Mouse (Mus musculus): ENCODE results near the gene Lhfpl5.

Gene Lhfpl5

DNA sequence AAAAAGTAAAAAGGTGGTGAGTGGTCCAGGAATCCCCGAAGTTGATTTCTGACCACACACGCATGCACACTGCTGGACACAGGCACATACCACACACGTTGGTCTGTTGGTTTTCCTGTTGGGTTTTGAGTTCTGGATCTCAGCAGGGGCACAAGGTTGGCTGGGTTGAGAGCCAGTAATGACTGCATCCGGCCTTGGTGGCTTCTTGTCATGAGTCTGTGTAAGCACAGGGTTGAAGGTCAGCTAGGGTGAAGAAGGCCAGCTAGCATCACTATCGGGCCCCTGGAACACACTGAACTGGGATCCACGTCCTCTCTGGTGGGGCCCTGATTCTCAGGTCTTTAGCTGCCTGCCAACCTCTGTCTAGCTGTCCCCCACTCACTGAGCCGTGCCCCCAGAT, 2.9 kb upstream of the Lhfpl5 start:
- no peak for DNase-seq (ENCODE audit: low read depth, low spot score)

DNA sequence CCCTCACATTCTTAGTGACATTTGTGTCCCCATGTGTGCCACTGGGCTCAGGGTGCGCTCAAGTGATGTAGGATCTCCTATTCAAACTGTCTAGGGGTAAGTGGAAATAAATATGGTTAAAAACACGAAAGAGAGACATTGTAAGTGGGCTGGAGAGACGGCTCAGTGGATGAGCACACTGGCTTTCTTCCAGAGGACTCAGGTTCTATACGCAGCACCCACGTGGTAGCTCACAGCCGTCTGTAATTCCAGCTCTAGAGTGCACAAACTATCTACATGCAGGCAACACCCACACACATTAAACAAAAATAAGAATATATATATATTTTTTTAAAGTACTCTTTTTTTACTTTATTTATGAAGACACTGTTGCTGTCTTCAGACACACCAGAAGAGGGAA, 2.5 kb upstream of the Lhfpl5 start:
- DNase-seq (ENCODE audit: low read depth, low spot score), result no peak

DNA sequence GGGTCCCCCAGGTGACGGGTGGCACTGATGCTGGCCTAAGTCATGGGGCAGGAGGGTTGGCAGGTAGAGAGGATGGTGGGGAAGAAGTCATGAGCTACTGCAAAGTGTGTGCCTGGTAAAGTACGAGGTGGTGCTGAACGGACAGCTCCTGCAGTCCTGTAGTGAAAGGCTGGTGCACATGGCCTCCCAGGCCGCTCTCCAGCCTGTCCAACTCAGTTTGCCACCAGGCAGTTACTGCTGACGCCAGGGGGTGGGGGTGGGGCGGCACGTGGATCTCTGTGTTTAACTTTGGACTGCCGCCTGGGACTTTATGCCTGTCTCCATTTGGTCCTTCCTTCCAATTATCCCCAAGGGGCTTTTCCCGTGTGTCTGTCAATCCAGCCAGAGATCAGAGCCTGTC, 5.0 kb downstream of the Lhfpl5 start:
- peak; percentile 89 for DNase-seq (ENCODE audit: low read depth, low spot score)

DNA sequence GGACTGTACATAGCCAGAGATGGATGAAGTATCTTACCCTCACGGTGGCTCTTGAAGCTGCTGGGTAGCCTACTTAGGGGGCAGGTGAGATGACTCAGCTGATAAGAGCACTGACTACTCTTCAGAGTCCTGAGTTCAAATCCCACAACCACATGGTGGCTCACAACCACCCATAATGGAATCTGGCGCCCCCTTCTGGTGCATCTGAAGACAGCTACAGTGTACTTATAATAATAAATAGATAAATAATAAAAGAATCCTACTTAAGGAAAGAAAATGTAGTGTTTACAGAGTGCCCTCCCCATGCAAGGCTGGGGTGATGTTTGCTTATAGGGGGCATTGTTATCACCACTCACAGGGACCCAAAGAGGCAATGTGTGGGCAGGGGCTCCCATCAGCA, 5.6 kb downstream of the Lhfpl5 start:
- DNase-seq (ENCODE audit: low read depth, low spot score), result no peak

DNA sequence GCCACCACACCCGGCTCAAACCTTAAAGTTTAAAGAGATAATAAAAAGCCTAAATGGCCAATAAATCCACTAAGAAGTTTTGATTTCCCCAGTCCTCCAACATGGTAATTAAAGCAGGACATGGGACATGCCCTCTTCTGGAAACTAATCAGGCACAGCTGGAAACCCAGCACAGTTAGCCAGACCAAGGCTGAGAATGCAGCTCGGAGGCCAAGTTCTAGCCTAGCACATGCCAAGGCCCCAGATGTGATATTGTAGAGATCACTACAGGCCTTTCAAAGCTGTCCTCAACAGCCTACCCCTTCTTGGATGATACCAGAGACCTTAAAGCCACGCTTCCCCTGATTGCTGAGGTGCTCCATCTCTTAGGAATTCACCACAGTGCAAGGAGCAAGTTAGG, 11.1 kb downstream of the Lhfpl5 start:
- no peak for DNase-seq (ENCODE audit: low read depth, low spot score)

DNA sequence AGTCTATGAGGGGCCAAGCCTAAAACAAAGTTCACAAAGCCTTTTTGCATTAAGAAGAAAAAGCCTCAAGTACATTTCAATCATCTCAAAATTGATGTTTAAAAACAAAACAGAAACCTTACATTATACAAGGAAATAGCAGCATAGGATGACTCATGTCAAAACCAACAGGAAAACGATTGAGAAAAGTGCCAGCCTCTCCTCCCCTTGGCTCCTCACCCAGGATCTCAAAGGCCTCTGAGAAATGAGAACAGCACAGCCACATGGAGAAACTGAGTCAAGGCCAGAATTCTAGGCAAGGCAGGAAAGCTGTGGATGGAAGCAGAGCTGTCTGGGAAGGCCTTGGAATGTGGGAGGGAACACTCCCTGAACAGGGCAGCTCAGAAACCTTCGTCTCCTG, 13.2 kb downstream of the Lhfpl5 start:
- no peak for DNase-seq (ENCODE audit: low read depth, low spot score)

DNA sequence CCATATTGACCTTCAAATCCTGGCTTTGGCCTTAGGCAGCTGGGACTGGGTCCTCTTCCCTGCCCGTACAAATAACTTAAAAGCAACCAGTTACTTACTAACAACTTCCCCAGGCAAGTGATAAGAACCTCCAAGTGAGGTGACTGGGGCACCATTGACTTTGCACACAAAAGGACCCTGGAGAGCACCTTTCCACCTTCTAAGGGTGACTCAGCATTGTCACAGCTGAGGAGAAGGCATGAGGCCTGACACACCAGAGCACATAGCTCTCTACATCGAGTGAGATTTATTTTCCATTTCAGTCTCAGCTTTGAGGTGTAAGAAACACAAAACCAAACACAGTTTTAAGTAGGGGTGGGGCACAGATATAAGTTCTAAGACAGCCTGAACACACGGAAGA, 15.2 kb downstream of the Lhfpl5 start:
- DNase-seq (ENCODE audit: low read depth, low spot score), result no peak

DNA sequence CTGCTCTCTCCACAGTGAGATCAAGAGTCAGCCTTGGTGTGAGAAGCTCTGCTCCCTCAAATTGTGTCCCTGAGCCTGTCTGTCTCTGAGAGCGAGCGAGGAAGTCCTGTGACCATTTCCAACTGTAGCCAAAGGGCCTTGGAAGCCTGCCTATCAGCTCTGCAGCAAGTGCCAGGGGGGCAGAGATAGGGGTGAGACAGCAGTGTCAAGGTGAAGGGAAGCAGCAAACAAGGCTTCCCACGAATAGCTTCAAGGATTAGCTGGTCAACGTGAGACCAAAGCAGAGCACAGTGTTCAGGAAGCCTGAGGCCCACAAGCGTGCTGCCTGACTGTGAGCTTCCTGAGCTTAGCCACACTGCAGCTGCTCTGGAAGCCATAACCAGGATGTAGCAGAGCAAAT, 16.0 kb downstream of the Lhfpl5 start:
- no peak for DNase-seq (ENCODE audit: low read depth, low spot score)

DNA sequence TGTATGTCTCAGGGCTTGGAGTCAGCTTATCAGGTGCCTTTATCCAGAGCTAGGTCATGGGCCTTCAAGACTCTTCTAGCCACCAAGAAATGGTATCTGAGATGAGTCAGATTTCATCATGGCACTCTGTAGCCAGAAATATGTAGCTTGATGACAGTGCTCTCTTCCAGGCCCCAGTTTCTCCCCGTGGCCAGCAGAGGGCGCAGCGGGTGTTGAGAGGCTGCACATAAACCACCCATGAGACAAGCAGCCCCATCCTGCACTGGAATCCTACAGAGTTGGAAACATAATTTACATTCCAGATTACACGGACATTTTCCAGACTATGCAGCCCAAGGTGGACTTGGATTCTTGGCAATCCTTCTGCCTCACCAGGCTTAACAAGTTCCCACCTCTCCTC, 17.6 kb downstream of the Lhfpl5 start:
- DNase-seq (ENCODE audit: low read depth, low spot score), result peak; percentile 84

DNA sequence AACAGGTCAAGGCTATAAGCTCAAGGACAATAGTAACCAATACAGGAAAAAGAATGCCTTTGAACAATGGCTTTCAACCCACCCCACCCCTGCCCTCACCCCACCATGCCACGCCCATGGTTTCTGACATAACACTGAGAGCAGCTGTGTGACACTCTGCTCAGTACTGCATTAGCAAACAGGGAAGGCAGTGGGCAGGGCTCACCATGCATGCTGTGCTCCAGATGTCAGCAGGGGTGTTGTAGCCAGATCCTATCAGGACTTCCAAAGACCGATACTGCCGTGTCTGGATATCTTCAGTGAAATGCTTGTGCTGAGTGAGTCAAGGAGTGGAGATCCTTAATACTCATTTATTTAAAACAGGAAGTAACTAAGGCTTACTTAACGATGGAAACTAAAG, 18.5 kb downstream of the Lhfpl5 start:
- no peak for DNase-seq (ENCODE audit: low read depth, low spot score)

DNA sequence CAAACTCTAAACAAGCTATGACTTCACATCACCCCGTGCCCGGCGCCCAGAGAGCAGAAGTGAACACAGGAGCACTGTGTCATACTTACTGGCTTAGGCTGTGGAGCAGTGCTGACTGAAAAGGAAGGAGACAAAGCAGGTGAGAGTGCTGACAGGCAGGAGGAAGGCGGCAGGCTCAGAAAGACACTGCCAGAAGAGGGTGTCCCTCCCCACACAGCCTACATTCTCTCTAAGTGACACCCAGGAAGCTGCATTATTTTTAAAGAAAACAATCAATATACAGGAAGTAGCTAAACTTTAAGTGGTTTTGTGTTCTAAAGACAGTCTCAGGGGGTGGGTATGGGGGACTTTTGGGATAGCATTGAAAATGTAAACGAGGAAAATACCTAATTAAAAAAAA, 25.3 kb downstream of the Lhfpl5 start:
- DNase-seq (ENCODE audit: low read depth, low spot score), result no peak

DNA sequence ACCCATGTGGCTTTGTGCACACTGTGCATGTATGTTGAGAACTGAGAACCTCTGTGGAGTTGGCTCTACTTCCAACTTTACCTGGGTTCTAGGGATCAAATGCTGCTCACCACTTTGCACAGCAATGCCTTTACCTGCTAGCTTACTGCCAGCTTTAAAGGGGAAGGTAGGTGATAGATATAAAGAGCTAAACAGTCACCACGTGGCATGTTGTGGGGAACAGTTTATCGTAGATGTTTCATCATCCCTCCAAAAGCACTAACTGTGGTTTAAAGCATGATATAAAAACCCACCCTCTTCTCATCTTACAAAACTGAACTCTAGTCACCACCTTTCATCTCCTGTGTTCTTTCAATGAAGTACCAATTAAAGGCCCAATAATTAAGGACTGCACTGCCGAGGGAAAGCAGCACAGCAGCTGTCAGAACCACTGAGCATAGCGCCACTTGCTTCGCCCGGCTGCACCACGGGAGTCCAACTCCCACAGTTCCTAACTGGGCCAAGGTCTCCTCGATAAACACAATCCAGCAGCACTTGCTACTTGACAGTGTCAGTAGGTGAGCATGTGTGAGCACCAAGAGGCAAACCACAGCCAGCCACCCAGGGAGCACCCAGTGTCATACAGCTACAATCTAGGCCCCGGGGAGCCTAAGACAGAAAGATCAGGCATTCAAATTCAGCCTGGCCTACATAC, 26.3 kb downstream of the Lhfpl5 start:
- DNase-seq (ENCODE audit: low read depth, low spot score), result no peak

DNA sequence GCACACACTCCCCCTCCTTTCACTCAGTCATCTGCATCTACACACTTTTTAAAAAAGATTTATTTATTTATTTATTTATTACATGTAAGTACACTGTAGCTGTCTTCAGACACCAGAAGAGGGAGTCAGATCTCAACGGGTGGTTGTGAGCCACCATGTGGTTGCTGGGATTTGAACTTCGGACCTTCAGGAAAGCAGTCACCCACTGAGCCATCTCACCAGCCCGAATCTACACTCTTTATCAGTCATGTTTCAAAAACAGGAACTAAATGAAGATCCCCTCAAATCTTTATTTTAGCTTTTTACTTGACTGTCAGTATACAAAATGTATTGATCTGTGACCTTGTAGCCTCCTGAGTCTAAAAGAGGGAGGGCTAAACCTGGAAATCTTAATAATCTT, 34.1 kb downstream of the Lhfpl5 start:
- no peak for DNase-seq (ENCODE audit: low read depth, low spot score)

DNA sequence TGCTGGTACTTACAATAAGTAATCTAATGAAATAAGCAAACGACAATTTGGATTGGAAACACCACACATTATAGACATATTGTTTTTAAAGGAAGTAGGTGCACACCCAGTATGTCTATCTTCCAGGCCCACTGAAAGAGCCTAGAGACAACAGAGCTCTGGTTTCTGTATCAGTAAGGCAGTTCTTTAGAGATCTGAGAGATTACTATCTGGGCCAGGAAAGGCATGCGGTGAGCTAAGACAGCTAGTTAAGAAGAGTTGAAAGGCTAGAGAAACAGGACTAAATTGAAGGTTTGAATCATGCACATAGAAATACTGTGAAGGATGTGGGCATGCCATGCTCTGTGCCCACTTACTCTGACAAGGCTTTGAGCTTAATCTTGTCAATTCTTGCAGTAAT, 37.2 kb downstream of the Lhfpl5 start:
- DNase-seq (ENCODE audit: low read depth, low spot score), result no peak

DNA sequence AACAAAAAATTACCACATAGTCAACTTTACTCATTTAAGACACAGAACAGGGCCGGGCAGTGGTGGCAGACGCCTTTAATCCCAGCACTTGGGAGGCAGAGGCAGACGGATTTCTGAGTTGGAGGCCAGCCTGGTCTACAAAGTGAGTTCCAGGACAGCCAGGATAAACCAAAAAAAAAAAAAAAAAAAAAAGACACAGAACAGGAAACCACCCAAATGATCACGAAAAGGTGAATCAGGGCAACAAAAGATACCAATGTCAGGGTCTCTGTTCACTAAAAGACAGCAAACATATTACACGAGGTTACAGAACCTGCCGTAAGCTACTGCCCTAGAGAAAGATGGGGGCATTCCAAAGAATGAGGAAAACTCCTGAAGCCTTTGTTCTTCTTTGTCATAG, 37.7 kb downstream of the Lhfpl5 start:
- no peak for DNase-seq (ENCODE audit: low read depth, low spot score)

DNA sequence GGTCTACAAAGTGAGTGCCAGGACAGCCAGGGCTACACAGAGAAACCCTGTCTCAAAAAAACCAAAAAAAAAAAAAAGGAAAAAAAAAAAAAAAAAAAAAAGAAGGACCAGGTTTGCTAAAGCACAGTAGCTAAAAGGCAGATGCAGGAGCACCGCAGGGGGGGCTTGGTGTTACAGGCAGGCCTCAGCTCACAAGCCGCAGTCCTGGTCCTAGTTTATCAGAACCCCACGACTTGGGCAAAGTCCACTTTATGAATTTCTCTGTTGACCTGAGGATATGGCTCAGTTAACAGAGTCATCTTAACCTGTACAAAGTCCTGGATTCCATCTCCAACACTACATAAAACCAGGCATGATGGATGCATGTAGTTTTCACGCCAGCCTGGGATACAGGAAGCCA, 39.9 kb downstream of the Lhfpl5 start:
- no peak for DNase-seq (ENCODE audit: low read depth, low spot score)

DNA sequence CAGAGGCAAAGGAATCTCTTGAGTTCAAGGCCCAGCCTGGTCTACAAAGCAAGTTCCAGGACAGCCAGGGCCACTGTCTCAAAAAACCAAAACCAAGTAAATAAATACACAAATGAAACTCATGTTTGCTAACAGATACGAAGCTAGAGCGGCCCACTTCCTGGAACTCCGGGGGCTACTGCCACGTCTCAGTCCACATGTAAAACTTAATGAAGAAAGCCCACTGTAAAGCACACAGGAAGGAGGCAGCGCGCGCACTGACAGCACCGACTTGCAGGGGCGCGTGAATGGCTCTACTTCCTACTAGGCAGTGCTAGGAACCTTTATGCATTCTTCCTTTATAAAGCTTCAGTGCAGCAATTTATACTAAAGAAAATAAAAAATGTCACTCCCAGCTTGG, 42.2 kb downstream of the Lhfpl5 start:
- DNase-seq (ENCODE audit: low read depth, low spot score), result no peak

DNA sequence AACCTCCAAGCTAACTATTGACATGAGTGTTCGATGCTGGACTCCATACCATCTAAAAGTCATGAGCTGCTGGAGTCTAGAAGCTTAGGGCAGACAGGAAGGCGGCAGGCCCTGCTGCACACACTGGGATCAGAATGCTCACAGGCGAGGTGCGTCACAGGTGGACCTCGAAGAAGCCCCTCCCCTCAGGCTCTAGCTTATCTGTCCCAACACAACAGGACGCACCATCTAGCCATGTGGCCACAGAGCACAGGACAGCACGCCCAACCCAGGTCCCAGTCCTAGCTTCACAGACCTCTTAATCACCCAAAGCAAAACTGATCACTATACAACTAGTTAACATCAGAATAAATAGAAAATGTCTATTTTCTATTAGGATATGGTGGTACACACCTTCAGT, 42.7 kb downstream of the Lhfpl5 start:
- DNase-seq (ENCODE audit: low read depth, low spot score), result no peak

DNA sequence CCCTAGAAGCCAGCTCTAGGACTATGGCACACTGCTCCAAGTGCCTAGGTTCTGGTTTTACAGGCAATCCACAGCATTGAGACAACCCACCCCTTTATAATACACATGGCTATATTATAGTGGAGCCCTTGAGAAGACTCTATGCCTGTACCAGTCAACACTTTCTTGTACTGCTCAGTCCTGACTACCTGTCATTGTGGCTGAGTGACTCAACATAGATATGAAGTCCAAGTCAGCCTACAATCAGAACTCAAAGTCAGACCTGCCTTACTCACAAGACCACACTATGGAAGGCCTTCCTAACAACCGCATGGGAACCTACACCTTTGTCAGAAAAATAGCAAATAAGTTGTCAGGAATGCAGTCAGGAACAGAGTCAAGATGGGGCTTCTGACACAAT, 43.3 kb downstream of the Lhfpl5 start:
- DNase-seq (ENCODE audit: low read depth, low spot score), result no peak

DNA sequence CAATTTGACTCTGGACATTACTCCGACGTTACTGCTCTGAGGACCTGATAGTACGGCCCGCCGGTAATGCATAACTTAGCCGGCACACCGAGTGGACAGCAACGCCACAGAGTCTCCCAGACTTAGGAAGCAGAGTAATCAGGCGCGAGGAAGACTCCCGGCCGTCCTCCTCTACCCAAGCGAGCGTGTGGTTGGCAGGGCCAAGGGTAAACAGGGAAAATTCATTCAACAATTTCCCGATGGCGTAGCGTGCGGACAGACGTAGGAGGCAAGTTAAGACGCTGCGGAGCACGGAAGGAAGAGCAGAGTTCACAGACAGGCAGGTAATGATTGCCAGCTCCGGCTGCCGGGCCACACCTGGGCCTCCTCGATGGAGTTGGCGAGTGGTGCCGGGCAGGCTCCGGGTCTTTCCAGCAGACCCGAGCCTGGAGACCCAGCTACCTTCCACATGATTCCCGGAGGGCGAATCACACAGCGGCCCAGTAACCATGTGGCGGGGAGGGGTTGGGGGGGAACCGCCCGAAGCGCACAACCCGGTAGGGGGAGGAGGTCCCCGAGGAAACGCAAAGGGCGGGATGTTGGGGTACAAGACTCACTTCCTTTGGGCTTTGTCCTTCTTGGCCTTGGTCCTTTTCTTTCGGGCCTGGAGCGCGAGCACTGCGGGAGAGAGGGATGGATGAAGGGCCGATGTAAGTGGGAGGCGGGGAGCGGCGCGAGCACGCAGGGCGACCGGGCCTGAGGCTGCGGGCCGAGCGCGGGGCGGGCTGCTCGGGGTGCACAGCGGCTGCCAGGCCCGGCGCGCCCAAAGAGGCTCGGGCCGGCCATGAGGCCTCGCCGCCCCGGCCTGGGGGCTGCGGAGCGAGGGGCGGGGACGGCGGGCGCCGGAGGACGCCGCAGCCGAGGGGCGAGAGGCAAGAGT, 46.2 kb downstream of the Lhfpl5 start:
- peak; percentile 72 for DNase-seq (ENCODE audit: low read depth, low spot score)

DNA sequence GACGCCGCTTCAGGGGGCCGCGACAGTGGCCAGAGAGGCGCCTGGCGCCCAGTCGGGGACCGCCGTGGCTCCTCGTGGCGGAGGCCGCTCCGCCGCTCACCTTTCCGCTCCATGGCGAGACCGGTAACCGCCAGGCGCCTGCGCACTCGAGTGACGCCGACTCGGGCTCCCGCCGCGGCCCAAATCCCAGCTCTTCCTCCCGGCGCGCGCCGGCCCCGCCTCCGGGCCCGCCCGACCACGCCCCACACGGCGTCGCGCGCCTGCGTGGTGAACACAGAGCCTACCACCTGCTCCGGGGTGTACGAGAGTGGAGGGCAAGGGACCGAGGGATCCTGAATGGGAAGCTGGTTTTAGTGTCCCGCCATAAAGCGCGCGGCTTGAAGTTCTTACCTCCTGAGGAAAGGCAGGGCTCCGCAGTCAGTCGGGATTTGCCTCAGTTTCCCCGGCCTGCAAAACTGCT, 46.9 kb downstream of the Lhfpl5 start, which contains the start of gene Srpk1:
Srpk1 (minus strand) TSS at position 410 of the 460 bp plus-strand sequence.
- peak; percentile 94 for DNase-seq (ENCODE audit: low read depth, low spot score)

DNA sequence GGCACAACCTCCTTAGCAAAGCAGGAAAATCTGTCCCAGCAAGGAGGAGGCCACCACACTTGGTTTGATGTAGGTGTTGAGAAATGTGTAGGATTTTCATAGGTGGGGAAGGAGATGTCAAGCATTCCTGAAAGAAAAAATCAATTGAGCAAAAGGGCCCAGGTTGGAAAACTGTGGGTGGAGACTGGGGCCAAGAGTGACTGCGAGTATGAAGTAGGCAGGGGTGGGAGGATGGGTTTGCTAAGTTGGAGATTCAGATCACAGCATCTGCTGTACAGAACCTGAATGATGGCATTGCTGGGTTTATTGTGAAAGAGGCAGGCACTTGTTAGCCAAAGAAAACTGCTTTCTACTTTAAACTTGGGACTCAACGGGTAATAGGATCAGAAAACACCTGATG, 49.4 kb downstream of the Lhfpl5 start:
- no peak for DNase-seq (ENCODE audit: low read depth, low spot score)

DNA sequence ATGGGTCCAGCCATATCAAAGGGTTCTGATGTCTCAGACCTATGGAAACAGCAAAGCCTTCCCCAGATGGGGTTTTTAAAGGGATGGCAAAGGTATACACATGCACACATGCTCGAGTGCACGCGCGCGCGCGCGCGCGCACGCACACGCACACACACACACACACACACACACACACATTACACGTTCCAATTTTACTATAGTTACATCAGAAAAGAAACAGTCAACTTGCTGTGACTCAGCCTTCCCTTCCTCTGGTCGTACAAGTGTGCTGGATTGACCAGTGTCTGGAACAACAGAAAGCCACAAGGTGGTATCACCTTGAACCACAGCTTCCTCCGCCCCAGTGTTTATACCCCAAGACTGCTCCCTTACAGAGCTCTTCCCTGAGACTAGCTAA, 49.9 kb downstream of the Lhfpl5 start:
- no peak for DNase-seq (ENCODE audit: low read depth, low spot score)

All from mesoderm, embryonic 11.5 days (tissue).